Mouse (Mus musculus) midbrain, embryonic 16.5 days (tissue): Measurements from ENCODE around the gene Pth1r. TPM values are rescaled to one million over a fixed set of nuclear protein-coding genes. Genes with fewer than 3 reads are reported as not detected.

Experiments
- ATAC-seq: fragments of 200-750 bp; cut with Nextera tagmentation; 2 replicates; pipeline ENCODE4 v1.8.0; 2017; ENCODE audit warnings: moderate TSS enrichment
- H3K27ac ChIP-seq: fragments of 300-500 bp; sonication (generic); 2 replicates; pipeline ENCODE4 v1.5.1; 2014; ENCODE audit warnings: mild to moderate bottlenecking, low read length, mixed read lengths
- H3K27me3 ChIP-seq: fragments of 300-500 bp; sonication (generic); 2 replicates; pipeline ENCODE4 v1.6.1; 2014; ENCODE audit warnings: low read depth, low read length, mixed read lengths; ENCODE audit not compliant: control insufficient read depth, insufficient read depth
- H3K36me3 ChIP-seq: fragments of 300-500 bp; sonication (generic); 2 replicates; pipeline ENCODE4 v1.6.1; 2014; ENCODE audit warnings: mild to moderate bottlenecking, low read length, moderate library complexity, mixed read lengths; ENCODE audit not compliant: control insufficient read depth, insufficient read depth
- H3K4me1 ChIP-seq: fragments of 300-500 bp; sonication (generic); 2 replicates; pipeline ENCODE4 v1.6.1; 2014; ENCODE audit warnings: mild to moderate bottlenecking, low read length, mixed read lengths; ENCODE audit not compliant: control insufficient read depth, insufficient read depth
- H3K4me2 ChIP-seq: fragments of 300-500 bp; sonication (generic); 2 replicates; pipeline ENCODE4 v1.6.1; 2014; ENCODE audit warnings: mild to moderate bottlenecking, low read length, mixed read lengths
- H3K4me3 ChIP-seq: fragments of 300-500 bp; sonication (generic); 2 replicates; pipeline ENCODE4 v1.5.1; 2014; ENCODE audit warnings: low read depth, mild to moderate bottlenecking, low read length, moderate library complexity, mixed read lengths
- H3K9ac ChIP-seq: fragments of 300-500 bp; sonication (generic); 2 replicates; pipeline ENCODE4 v1.6.1; 2014; ENCODE audit warnings: low read depth, low read length, mixed read lengths
- H3K9me3 ChIP-seq: fragments of 300-500 bp; sonication (generic); replicated peaks from 2 replicates; pipeline ENCODE4 v1.6.1; 2014; ENCODE audit warnings: mild to moderate bottlenecking, low read length, mixed read lengths; ENCODE audit not compliant: control insufficient read depth, poor library complexity, severe bottlenecking
- WGBS: fragments of 180-500 bp; shearing (Covaris S2); extraction: QIAGEN DNeasy Blood & Tissue Kit; methylation state at CpG from one replicate; pipeline ENCODE4 v1.1.7; 2014; 5-methylcytosine and 5-hydroxymethylcytosine counted together
- polyA plus RNA-seq: library from polyadenylated mRNA; unstranded; fragments of >200 nt; fragmentation: Nextera tagmentation; extraction: Ambion mirVana; gene quantifications from 2 replicates; pipeline ENCODE4 v1.2.1, GENCODE M21; 2015

Pth1r gene
- polyA plus RNA-seq, 1 experiment from 2014 or later = 8.0 TPM

- Histone ChIP-seq H3K27ac (no peak overlapping the region), H3K4me2 (no peak overlapping the region), H3K4me3 (no peak overlapping the region), H3K4me1 (peaks cover 6% of the 10 kb centered on the region; the same call in 1 of the 2 replicates), H3K9me3 (no peaks in the 10 kb centered on the region), H3K9ac (no peak overlapping the region), H3K36me3 (no peaks in the 10 kb centered on the region), H3K27me3 (no peaks in the 10 kb centered on the region)
- no peak for ATAC-seq
- WGBS = 93% methylated on average over 8 of the region's 8 CpGs
Measured at GRCm38 (mm10) chr9:110676492-110676911, 70.4 kb downstream of the Pth1r start.

DNA sequence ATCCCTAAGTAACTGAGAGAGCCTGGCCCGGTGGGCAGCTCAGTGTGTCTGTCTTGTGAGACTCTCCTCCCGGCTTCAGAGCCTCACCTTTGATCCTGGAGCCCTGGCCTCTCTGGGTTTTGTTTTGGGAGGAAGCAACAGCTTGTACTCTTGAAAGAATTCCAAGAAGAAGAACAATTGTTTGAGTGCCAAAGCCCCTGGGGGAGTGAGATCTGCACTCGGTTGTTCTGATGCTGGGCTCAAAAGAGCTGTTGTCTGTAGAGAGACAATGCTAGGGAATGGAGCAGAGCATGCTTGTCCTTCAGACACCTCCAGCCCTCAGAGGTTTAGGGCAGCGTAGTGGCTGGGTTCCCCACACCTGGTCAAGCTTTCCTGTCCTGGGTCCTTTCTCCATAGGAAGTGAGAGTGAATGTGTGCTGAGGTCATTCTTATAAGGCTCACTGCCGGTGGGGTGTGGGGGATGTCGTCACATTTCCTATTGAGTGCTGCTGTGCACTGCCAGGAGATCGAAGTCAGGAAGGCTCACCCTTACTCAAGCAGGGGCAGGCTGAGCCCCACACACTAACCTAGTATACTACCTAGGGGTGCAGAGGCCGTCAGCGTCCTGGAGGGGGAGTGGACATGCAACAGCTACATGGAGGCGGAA lies 73.7 kb downstream of the Pth1r start:
- 53% methylated on average over 10 of the region's 10 CpGs for WGBS
- H3K27me3 ChIP-seq = no peaks in the 10 kb centered on the region
- H3K9ac ChIP-seq = no peak overlapping the region
- peaks cover 6% of the 10 kb centered on the region; the same call in 1 of the 2 replicates for H3K4me1 ChIP-seq
- no peak for ATAC-seq
- H3K36me3 ChIP-seq = no peaks in the 10 kb centered on the region
- H3K4me3 ChIP-seq = no peak overlapping the region
- no peak overlapping the region for H3K4me2 ChIP-seq
- H3K9me3 ChIP-seq = no peaks in the 10 kb centered on the region
- H3K27ac ChIP-seq = no peak overlapping the region; the same call in 1 of the 2 replicates

DNA sequence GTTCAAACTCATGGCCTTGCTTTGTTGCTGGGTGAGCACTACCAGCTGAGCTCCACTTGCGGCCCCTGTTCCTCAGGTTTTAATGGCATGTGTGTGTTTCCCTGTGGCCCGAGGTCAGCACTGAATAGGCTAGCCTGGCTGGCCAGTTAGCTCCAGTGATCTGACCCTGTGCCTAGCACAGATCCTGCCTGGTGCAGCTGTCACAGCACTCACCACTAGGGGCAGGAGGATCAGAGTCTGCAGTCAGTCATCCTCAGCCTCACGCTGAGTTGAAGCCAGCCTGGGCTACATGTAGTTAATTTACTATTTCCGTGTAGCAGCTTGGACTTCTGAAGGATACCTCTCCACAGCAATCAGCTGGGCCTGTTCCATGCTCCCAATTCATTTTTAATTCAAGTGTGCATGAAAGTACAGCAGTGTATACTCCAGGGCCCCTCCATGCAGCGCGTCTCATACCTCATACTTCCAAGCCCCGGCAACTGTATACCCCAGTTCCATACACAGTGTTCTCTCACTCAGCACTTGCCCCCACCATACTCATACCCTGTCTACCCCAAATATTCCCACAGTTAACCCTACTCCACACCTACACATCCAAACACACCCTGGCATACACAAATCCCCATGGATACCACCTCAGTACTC lies 74.4 kb downstream of the Pth1r start:
- ATAC-seq = no peak
- peaks cover 6% of the 10 kb centered on the region; the same call in 1 of the 2 replicates for H3K4me1 ChIP-seq
- no peaks in the 10 kb centered on the region for H3K27me3 ChIP-seq
- no peaks in the 10 kb centered on the region for H3K9me3 ChIP-seq
- no peak overlapping the region for H3K4me2 ChIP-seq
- no peak overlapping the region for H3K4me3 ChIP-seq
- no peak overlapping the region for H3K27ac ChIP-seq
- 57% methylated on average over 7 of the region's 7 CpGs for WGBS
- no peak overlapping the region for H3K9ac ChIP-seq
- no peaks in the 10 kb centered on the region for H3K36me3 ChIP-seq

Other genes with a start within 250 kb of the Pth1r start
- gene Setd2, start 214.5 kb downstream of the Pth1r start, polyA plus RNA-seq = 32.6 and 39.6 TPM in 2 replicates
- gene Nradd, start 122.7 kb downstream of the Pth1r start, polyA plus RNA-seq = 25.5 and 27.1 TPM in 2 replicates
- gene Nbeal2, start 93.0 kb downstream of the Pth1r start, polyA plus RNA-seq = 5.2 and 6.1 TPM in 2 replicates
- 93.3 and 103 TPM in 2 replicates for gene Ccdc12, start 90.6 kb downstream of the Pth1r start, polyA plus RNA-seq
- gene Myl3, start 5.3 kb downstream of the Pth1r start, polyA plus RNA-seq = 0.39 and 0.48 TPM in 2 replicates
- gene Prss42, start 51.0 kb upstream of the Pth1r start, polyA plus RNA-seq = not detected in 2 replicates
- gene Prss44, start 66.8 kb upstream of the Pth1r start, polyA plus RNA-seq = not detected in 2 replicates
- not detected in 2 replicates for gene Prss43, start 79.5 kb upstream of the Pth1r start, polyA plus RNA-seq
- gene Prss45, start 87.4 kb upstream of the Pth1r start, polyA plus RNA-seq = 0.20 TPM in 1 of 2 replicates, not detected in the other
- not detected in 2 replicates for gene Prss46, start 97.4 kb upstream of the Pth1r start, polyA plus RNA-seq
- 0.29 and 0.47 TPM in 2 replicates for gene Prss50, start 110.8 kb upstream of the Pth1r start, polyA plus RNA-seq
- 2.5 and 2.7 TPM in 2 replicates for gene Als2cl, start 132.7 kb upstream of the Pth1r start, polyA plus RNA-seq
- 4.0 and 5.7 TPM in 2 replicates for gene Tmie, start 133.0 kb upstream of the Pth1r start, polyA plus RNA-seq
- not detected in 2 replicates for gene Fam240a, start 169.7 kb upstream of the Pth1r start, polyA plus RNA-seq
- not detected in 2 replicates for gene Tdgf1, start 199.0 kb upstream of the Pth1r start, polyA plus RNA-seq
- gene Lrrc2, start 204.4 kb upstream of the Pth1r start, polyA plus RNA-seq = 0.29 and 1.2 TPM in 2 replicates
- 0.20 TPM in 1 of 2 replicates, not detected in the other for gene Rtp3, start 243.4 kb upstream of the Pth1r start, polyA plus RNA-seq